Mouse (Mus musculus) frontal cortex, adult (tissue): Measurements from ENCODE around the gene Serpina3a.

Experiments used
- ATAC-seq: cut with Nextera tagmentation; 2 replicates; pipeline ENCODE4 v1.9.2; 2017; ENCODE audit warnings: mild to moderate bottlenecking, moderate library complexity, mixed read lengths; ENCODE audit not compliant: low TSS enrichment

Serpina3a gene

GRCm38 (mm10) chr12:104143286-104143685, 30.8 kb downstream of the Serpina3a start:
- no peak for ATAC-seq

GRCm38 (mm10) chr12:104145571-104145970, 33.0 kb downstream of the Serpina3a start:
- ATAC-seq = no peak

GRCm38 (mm10) chr12:104151989-104152388, 39.5 kb downstream of the Serpina3a start:
- ATAC-seq = no peak

GRCm38 (mm10) chr12:104153041-104153645, 40.6 kb downstream of the Serpina3a start:
- ATAC-seq = no peak

GRCm38 (mm10) chr12:104153656-104154055, 41.1 kb downstream of the Serpina3a start, which contains the start of gene Serpina3c:
Serpina3c (minus strand) TSS chr12:104153870.
- no peak for ATAC-seq
